Mouse (Mus musculus): Measurements from ENCODE around the gene Gm11563. TPM values are rescaled to one million over a fixed set of nuclear protein-coding genes. Genes with fewer than 3 reads are reported as not detected.
"Not testable (repeated sequence)": the region's sequence is repeated elsewhere in the genome, so short reads cannot be mapped to it uniquely, and the experiment has no call there.

Gene Gm11563
- polyA plus RNA-seq (2015; fragmentation: Nextera tagmentation; extraction: Ambion mirVana), result not detected in 2 replicates

DNA sequence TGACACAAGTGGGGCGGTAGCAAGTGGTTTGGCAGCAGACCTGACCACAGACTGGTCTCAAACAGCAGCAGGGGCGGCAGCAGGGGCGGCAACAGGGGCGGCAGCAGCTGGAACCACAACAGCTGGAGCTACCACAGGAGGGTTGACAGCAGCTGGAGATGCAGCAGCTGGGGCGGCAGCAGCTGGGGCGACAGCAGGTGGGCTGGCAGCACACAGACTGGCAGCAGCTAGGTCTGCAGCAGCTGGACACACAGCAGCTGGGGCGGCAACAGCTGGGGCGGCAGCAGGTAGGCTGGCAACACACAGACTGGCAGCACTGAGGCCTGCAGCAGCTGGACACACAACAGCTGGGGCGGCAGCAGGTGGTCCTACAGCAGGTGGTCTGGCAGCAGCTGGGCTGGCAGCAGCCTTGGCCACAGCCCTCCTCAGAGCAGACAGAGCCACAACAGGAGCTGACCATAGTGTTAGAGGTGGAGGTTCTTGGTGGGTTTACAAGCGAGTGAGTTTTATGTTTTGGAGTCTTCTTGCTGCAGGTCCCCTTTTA, at the start of gene Gm11563:
TSS of gene Gm11563 (minus strand) at position 494 of the 544 bp plus-strand sequence.
- not testable (repeated sequence) for H3K4me2 ChIP-seq (ENCODE audit: low read depth, low read length); H3K9me3 ChIP-seq (ENCODE audit: control insufficient read depth, low read length); ATAC-seq (ENCODE audit: low read depth); H3K4me3 ChIP-seq (ENCODE audit: low read length); H3K27me3 ChIP-seq (ENCODE audit: control insufficient read depth, insufficient read depth, low read depth, low read length); H3K9ac ChIP-seq (ENCODE audit: low read length); H3K4me1 ChIP-seq (replicated peaks; ENCODE audit: control insufficient read depth, insufficient read depth, low read length); H3K27ac ChIP-seq (ENCODE audit: low read length); H3K36me3 ChIP-seq (ENCODE audit: control insufficient read depth, insufficient read depth, low read length)
- 58% methylated on average over 10 of the region's 10 CpGs for WGBS

GRCm38 (mm10) chr11:99690463-99690862, 31.7 kb upstream of the Gm11563 start, which contains the start of gene Gm14190:
Gene Gm14190 (minus strand): TSS chr11:99690740.
- H3K4me3 ChIP-seq (ENCODE audit: low read length), result no peak within 1 kb of the TSS
- H3K9me3 ChIP-seq (ENCODE audit: control insufficient read depth, low read length), result no peaks in the 10 kb centered on the region
- 90% methylated on average over 1 of the region's 1 CpGs for WGBS
- no peak for ATAC-seq (ENCODE audit: low read depth)
- no peaks in the 10 kb centered on the region for H3K4me1 ChIP-seq (replicated peaks; ENCODE audit: control insufficient read depth, insufficient read depth, low read length)
- H3K4me2 ChIP-seq (ENCODE audit: low read depth, low read length), result no peak within 1 kb of the TSS
- H3K9ac ChIP-seq (ENCODE audit: low read length), result no peak within 1 kb of the TSS
- H3K27me3 ChIP-seq (ENCODE audit: control insufficient read depth, insufficient read depth, low read depth, low read length), result no peaks in the 10 kb centered on the region
- no peak within 1 kb of the TSS for H3K27ac ChIP-seq (ENCODE audit: low read length)
- no peaks in the 10 kb centered on the region for H3K36me3 ChIP-seq (ENCODE audit: control insufficient read depth, insufficient read depth, low read length)

DNA sequence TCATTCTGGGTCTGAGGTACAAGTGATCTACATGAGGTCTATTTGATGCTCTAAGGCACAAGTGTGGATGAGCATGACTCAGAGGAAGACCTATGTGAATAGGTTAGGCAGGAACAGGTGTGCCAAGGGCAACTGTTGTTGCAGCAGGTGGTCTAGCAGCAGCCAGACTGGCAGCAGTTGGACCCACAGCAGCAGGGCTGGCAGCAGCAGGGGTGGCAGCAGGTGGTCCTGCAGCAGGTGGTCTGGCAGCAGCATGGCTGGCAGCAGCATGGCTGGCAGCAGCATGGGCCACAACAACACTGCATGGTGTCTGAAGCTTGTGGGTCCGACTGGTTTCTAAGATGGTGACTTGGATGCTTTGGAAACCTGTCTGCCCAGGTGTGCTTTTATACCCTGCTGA, 26.5 kb upstream of the Gm11563 start:
- H3K4me2 ChIP-seq (ENCODE audit: low read depth, low read length); H3K36me3 ChIP-seq (ENCODE audit: control insufficient read depth, insufficient read depth, low read length); H3K27ac ChIP-seq (ENCODE audit: low read length); H3K27me3 ChIP-seq (ENCODE audit: control insufficient read depth, insufficient read depth, low read depth, low read length); H3K9me3 ChIP-seq (ENCODE audit: control insufficient read depth, low read length); H3K4me3 ChIP-seq (ENCODE audit: low read length); H3K9ac ChIP-seq (ENCODE audit: low read length); ATAC-seq (ENCODE audit: low read depth); H3K4me1 ChIP-seq (replicated peaks; ENCODE audit: control insufficient read depth, insufficient read depth, low read length): not testable (repeated sequence)
- WGBS, result 58% methylated on average over 1 of the region's 1 CpGs

DNA sequence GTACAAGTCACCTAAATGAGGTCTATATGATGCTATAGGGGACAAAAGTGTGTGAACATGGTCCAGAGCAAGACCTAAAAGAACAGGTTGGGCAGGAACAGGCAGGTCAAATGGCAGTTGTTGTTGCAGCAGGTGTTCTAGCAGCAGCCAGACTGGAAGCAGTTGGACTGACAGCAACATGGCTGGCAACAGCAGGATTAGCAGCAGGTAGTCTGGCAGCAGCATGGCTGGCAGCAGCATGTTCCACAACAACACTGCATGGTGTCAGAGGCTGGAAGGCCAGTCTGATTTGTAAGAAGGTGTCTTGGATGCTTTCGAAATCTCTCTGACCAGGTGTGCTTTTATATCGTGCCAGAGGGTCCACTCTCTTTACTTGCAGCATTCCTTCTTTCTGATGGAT, 24.7 kb upstream of the Gm11563 start:
- ATAC-seq (ENCODE audit: low read depth), result no peak
- H3K4me1 ChIP-seq (replicated peaks; ENCODE audit: control insufficient read depth, insufficient read depth, low read length), result no peaks in the 10 kb centered on the region
- H3K4me2 ChIP-seq (ENCODE audit: low read depth, low read length), result no peak overlapping the region
- no peaks in the 10 kb centered on the region for H3K36me3 ChIP-seq (ENCODE audit: control insufficient read depth, insufficient read depth, low read length)
- WGBS, result 77% methylated on average over 2 of the region's 2 CpGs
- no peaks in the 10 kb centered on the region for H3K9me3 ChIP-seq (ENCODE audit: control insufficient read depth, low read length)
- no peak overlapping the region for H3K9ac ChIP-seq (ENCODE audit: low read length)
- H3K27ac ChIP-seq (ENCODE audit: low read length), result no peak overlapping the region
- no peak overlapping the region for H3K4me3 ChIP-seq (ENCODE audit: low read length)
- H3K27me3 ChIP-seq (ENCODE audit: control insufficient read depth, insufficient read depth, low read depth, low read length), result no peaks in the 10 kb centered on the region

DNA sequence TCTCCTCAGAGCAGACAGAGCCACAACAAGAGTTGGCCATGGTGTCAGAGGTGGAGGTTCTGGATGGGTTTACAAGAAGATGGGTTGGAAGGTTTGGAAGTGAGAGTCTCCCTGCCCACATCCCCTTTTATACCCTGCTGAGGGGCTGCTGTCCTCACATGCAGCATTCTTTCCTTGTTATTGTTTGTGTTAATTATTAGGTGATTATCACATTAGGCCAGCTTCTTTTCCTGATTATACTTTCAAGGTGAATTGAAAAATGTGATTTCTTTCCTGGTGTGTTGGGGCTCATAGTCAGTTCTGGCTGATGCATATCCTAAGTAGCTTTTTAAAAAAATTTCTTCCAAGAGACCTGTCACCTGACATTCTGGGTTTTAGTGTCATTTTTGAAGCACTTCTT, 7.1 kb upstream of the Gm11563 start, which contains the start of gene Krtap4-6:
TSS of gene Krtap4-6 (minus strand) at position 101 of the 400 bp plus-strand sequence.
- H3K4me1 ChIP-seq (replicated peaks; ENCODE audit: control insufficient read depth, insufficient read depth, low read length), result no peaks in the 10 kb centered on the region
- no peak within 1 kb of the TSS for H3K27ac ChIP-seq (ENCODE audit: low read length)
- no peak within 1 kb of the TSS for H3K4me3 ChIP-seq (ENCODE audit: low read length)
- no peak for ATAC-seq (ENCODE audit: low read depth)
- no peaks in the 10 kb centered on the region for H3K9me3 ChIP-seq (ENCODE audit: control insufficient read depth, low read length)
- no peaks in the 10 kb centered on the region for H3K27me3 ChIP-seq (ENCODE audit: control insufficient read depth, insufficient read depth, low read depth, low read length)
- no peak within 1 kb of the TSS for H3K4me2 ChIP-seq (ENCODE audit: low read depth, low read length)
- H3K36me3 ChIP-seq (ENCODE audit: control insufficient read depth, insufficient read depth, low read length), result no peaks in the 10 kb centered on the region
- no peak within 1 kb of the TSS for H3K9ac ChIP-seq (ENCODE audit: low read length)

- Histone ChIP-seq H3K36me3 (ENCODE audit: control insufficient read depth, insufficient read depth, low read length) (no peaks in the 10 kb centered on the region), H3K4me2 (ENCODE audit: low read depth, low read length) (no peak overlapping the region), H3K27ac (ENCODE audit: low read length) (no peak overlapping the region), H3K27me3 (ENCODE audit: control insufficient read depth, insufficient read depth, low read depth, low read length) (no peaks in the 10 kb centered on the region), H3K9me3 (ENCODE audit: control insufficient read depth, low read length) (no peaks in the 10 kb centered on the region), H3K9ac (ENCODE audit: low read length) (no peak overlapping the region), H3K4me3 (ENCODE audit: low read length) (no peak overlapping the region), H3K4me1 (replicated peaks; ENCODE audit: control insufficient read depth, insufficient read depth, low read length) (no peaks in the 10 kb centered on the region)
- 82% methylated on average over 10 of the region's 10 CpGs for WGBS
- no peak for ATAC-seq (ENCODE audit: low read depth)
Observed at GRCm38 (mm10) chr11:99662802-99663201, 4.0 kb upstream of the Gm11563 start.

- H3K9ac ChIP-seq (ENCODE audit: low read length), result no peak overlapping the region
- H3K27me3 ChIP-seq (ENCODE audit: control insufficient read depth, insufficient read depth, low read depth, low read length), result no peaks in the 10 kb centered on the region
- 82% methylated on average over 4 of the region's 4 CpGs for WGBS
Observed at GRCm38 (mm10) chr11:99659256-99659655, 496 bp upstream of the Gm11563 start.

DNA sequence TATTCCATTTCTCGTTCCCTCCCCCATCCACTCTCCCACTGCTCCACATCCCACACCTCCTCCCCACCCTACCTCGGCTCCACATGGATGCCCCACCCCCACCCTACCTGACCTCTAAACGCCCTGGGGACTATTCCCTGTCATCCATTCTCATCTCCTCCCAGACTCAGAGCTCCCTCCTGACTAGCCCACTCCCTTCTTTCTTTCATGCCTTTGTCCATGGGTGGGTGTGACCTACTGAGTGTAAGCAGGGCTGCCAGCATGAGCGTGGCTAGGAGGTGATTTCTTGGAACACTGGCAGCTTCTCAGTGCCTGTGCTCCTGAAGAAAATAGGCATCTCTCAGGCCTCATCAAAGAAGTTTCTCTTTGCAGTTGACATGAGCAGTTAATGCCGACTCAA, 1.7 kb downstream of the Gm11563 start:
- no peak overlapping the region for H3K9ac ChIP-seq (ENCODE audit: low read length)
- ATAC-seq (ENCODE audit: low read depth), result no peak
- no peaks in the 10 kb centered on the region for H3K4me1 ChIP-seq (replicated peaks; ENCODE audit: control insufficient read depth, insufficient read depth, low read length)
- WGBS, result 37% methylated on average over 5 of the region's 5 CpGs
- no peak overlapping the region for H3K4me2 ChIP-seq (ENCODE audit: low read depth, low read length)
- no peaks in the 10 kb centered on the region for H3K36me3 ChIP-seq (ENCODE audit: control insufficient read depth, insufficient read depth, low read length)
- no peaks in the 10 kb centered on the region for H3K9me3 ChIP-seq (ENCODE audit: control insufficient read depth, low read length)
- no peaks in the 10 kb centered on the region for H3K27me3 ChIP-seq (ENCODE audit: control insufficient read depth, insufficient read depth, low read depth, low read length)
- no peak overlapping the region for H3K27ac ChIP-seq (ENCODE audit: low read length)
- H3K4me3 ChIP-seq (ENCODE audit: low read length), result no peak overlapping the region

More at GRCm38 (mm10) chr11:99659256-99659655, 496 bp upstream of the Gm11563 start:
- ATAC-seq (ENCODE audit: low read depth), result no peak
- Histone ChIP-seq H3K9me3 (ENCODE audit: control insufficient read depth, low read length) (no peaks in the 10 kb centered on the region), H3K4me2 (ENCODE audit: low read depth, low read length) (no peak overlapping the region), H3K4me3 (ENCODE audit: low read length) (no peak overlapping the region), H3K4me1 (replicated peaks; ENCODE audit: control insufficient read depth, insufficient read depth, low read length) (no peaks in the 10 kb centered on the region), H3K27ac (ENCODE audit: low read length) (no peak overlapping the region), H3K36me3 (ENCODE audit: control insufficient read depth, insufficient read depth, low read length) (no peaks in the 10 kb centered on the region)

GRCm38 (mm10) chr11:99650136-99650535, 8.6 kb downstream of the Gm11563 start, which contains the start of gene Gm11555:
Gene Gm11555 (minus strand): TSS chr11:99650236.
- no peaks in the 10 kb centered on the region for H3K4me1 ChIP-seq (replicated peaks; ENCODE audit: control insufficient read depth, insufficient read depth, low read length)
- no peaks in the 10 kb centered on the region for H3K27me3 ChIP-seq (ENCODE audit: control insufficient read depth, insufficient read depth, low read depth, low read length)
- no peak within 1 kb of the TSS for H3K27ac ChIP-seq (ENCODE audit: low read length)
- no peak within 1 kb of the TSS for H3K4me2 ChIP-seq (ENCODE audit: low read depth, low read length)
- 70% methylated on average over 2 of the region's 2 CpGs for WGBS
- H3K36me3 ChIP-seq (ENCODE audit: control insufficient read depth, insufficient read depth, low read length), result no peaks in the 10 kb centered on the region
- no peak within 1 kb of the TSS for H3K9ac ChIP-seq (ENCODE audit: low read length)
- H3K9me3 ChIP-seq (ENCODE audit: control insufficient read depth, low read length), result no peaks in the 10 kb centered on the region
- H3K4me3 ChIP-seq (ENCODE audit: low read length), result no peak within 1 kb of the TSS
- no peak for ATAC-seq (ENCODE audit: low read depth)

- no peaks in the 10 kb centered on the region for H3K27me3 ChIP-seq (ENCODE audit: control insufficient read depth, insufficient read depth, low read depth, low read length)
- no peak overlapping the region for H3K9ac ChIP-seq (ENCODE audit: low read length)
- H3K9me3 ChIP-seq (ENCODE audit: control insufficient read depth, low read length), result no peaks in the 10 kb centered on the region
- H3K4me1 ChIP-seq (replicated peaks; ENCODE audit: control insufficient read depth, insufficient read depth, low read length), result no peaks in the 10 kb centered on the region
- H3K27ac ChIP-seq (ENCODE audit: low read length), result no peak overlapping the region
- ATAC-seq (ENCODE audit: low read depth), result no peak
- no peaks in the 10 kb centered on the region for H3K36me3 ChIP-seq (ENCODE audit: control insufficient read depth, insufficient read depth, low read length)
- no peak overlapping the region for H3K4me3 ChIP-seq (ENCODE audit: low read length)
- H3K4me2 ChIP-seq (ENCODE audit: low read depth, low read length), result no peak overlapping the region
- WGBS, result 82% methylated on average over 15 of the region's 15 CpGs
Observed at GRCm38 (mm10) chr11:99646444-99646843, 12.3 kb downstream of the Gm11563 start.

All from lung, embryonic 16.5 days (tissue).